Mouse (Mus musculus): ENCODE data around the gene Sbno2.

Gene Sbno2

DNA sequence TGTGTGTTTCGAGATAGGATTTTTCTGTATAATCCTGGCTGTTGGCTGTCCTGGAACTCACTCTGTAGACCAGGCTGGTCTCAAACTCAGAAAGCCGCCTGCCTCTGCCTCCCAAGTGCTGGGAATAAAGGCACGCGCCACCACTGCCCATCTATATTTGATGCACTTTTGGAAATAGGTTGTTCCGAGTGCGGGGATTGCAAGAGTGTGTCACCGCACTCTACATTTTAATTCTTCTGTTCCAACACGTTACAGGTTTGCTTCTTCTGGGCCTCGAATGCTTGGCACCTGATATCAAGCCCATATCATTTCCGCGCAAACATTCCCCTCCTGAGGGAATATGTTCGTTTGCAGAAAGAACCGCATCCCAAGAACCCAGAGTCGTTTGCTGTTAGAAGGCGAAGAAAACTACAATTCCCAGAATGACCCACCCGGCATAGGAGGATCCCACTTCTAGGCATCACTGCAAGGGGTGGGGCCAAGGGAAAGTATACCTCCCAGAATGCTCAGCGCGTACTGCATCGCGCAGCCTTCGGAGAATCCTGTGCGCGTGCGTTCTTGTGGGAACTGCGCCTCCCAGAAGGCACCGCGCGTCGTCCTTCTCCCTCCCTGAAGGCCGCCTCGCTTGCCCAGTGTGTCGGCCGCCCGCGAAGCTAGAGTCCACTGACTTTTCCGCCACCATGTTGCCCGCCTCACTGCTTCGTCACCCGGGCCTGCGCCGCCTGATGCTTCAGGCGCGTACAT lies 36.6 kb upstream of the Sbno2 start:
- no peak for DNase-seq (ENCODE audit: extremely low spot score, low read depth, low spot score)

DNA sequence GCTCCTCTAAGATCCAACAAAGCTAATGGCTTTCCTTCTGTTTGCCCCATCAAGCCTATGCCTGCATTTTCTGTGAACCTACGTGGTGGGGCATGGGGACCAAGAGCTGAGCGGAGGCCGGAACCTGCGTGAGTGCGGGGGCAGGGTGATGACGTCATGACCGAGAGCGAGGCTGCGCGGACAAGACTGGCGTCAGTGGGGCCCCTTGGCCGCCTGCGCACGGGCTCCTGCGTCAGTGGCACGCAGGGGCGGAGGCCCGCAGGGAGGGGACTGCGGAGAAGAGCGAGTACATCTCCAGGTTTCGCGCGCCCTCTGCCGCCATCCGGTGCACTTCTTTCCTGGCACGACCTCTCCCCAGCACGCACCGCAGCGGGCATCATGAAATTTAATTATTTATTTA lies 35.9 kb upstream of the Sbno2 start:
- no peak for DNase-seq (ENCODE audit: extremely low spot score, low read depth, low spot score)

DNA sequence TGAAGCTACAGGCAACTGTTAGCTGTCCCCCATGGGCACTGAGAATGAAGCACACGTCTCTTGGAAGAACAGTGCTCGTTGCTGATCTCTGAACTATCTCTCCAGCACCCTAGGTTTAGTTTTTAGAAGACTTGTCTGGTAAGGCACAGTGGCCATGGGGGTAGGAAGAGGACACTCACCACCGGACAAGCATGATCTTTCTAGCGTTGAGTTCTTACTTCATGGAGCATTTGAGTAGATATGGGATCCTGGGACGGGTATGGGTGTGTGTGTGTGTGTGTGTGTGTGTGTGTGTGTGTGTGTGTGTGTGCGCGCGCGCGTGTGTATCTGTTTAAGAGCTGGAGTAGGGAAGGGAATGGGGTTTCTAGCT lies 35.3 kb upstream of the Sbno2 start, which contains the start of gene Cbarp:
Gene Cbarp, minus strand, starts transcription at position 170 of the 370 bp plus-strand sequence.
- DNase-seq (ENCODE audit: extremely low spot score, low read depth, low spot score): no peak

DNA sequence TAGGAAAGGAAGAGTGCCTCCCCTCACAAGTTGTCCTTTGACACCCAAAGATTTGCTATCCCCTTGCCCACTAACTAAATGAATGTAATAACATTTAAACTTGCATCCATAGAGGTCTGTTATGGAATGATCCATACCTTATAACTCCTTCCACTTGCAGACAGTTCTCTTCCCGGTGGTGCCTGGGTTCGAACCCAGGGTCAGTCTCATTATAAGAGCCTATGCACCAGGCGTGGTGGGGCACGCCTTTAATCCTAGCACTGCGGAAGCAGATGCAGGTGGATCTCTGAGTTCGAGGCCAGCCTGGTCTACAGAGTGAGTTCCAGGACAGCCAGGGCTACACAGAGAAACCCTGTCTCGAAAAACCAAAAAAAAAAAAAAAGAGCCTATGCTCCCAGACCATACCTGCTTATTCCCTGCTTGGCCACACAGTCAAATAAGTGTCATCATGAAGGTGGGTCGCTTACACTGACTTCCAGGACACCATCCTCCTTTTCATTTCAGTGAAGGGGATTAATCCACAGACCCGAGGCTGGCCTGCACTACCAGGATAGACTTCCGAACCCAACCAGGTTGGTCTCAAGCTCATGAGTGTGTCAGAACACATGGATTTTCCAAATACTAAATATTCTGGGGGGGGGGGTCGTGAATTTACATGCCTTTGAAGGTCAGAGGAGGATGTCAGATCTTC lies 34.7 kb upstream of the Sbno2 start:
- no peak for DNase-seq (ENCODE audit: extremely low spot score, low read depth, low spot score)

DNA sequence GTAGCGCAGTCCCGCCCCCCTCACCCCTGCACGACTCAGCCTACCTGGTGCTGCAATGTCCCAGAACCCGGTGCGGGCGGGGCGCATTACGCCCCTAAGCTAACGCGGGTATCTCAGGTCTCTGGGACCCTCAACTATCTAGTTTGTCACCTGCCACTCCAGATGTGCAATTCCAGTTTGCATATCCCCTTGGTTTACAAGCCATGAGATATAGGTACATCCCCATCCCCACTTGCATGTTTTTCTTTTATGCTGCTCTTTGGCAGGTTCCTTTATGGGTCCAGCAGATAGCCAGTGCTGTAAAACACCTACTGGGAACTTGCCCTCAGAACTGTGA lies 34.0 kb upstream of the Sbno2 start:
- DNase-seq (ENCODE audit: extremely low spot score, low read depth, low spot score): no peak

DNA sequence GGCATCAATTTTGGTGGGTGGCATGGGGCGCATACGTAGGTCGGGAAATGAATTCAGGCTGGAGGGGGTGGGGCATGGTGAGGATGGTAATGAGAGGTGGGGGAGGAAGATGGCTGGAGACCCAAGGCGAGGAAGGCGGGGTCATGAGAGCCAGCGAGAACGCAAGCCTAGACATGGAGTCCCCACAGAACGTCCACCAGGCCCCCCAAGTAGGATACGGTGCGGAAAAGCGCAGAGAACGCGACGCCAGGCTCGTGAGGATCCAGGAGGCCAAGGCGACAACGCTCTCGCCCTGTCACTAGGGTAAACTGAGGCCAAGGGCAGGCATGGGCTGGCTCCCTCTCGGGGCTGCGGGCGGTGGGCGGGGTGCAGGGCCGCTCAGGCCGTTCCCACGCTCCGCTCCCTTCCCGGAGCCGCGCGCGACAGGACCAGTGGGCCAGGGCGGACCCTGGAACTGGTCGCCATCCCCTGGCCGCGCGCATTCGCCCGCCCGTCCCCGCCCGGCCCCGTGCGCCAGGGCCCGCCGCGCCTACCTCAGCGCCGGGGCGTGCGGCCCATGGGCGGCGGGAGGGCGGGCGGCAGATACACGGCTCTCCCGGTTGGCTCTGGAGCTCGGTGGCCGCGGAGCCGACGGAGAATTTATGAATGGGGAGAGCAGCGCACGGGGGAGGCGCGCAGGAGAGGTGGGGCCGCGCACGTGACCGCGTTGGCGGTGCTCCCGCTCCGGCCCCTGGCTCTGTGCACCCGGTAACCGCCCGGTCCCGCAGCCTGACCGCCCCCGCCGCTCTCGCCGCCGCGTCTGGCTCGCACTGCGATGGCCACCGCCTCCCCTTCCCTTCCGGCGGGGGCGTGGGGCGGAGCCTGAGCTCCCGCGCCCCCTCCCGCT lies 33.4 kb upstream of the Sbno2 start, which contains the start of gene Atp5d:
Gene Atp5d, plus strand, starts transcription at position 80 of the 886 bp plus-strand sequence.
- DNase-seq (ENCODE audit: extremely low spot score, low read depth, low spot score): no peak

DNA sequence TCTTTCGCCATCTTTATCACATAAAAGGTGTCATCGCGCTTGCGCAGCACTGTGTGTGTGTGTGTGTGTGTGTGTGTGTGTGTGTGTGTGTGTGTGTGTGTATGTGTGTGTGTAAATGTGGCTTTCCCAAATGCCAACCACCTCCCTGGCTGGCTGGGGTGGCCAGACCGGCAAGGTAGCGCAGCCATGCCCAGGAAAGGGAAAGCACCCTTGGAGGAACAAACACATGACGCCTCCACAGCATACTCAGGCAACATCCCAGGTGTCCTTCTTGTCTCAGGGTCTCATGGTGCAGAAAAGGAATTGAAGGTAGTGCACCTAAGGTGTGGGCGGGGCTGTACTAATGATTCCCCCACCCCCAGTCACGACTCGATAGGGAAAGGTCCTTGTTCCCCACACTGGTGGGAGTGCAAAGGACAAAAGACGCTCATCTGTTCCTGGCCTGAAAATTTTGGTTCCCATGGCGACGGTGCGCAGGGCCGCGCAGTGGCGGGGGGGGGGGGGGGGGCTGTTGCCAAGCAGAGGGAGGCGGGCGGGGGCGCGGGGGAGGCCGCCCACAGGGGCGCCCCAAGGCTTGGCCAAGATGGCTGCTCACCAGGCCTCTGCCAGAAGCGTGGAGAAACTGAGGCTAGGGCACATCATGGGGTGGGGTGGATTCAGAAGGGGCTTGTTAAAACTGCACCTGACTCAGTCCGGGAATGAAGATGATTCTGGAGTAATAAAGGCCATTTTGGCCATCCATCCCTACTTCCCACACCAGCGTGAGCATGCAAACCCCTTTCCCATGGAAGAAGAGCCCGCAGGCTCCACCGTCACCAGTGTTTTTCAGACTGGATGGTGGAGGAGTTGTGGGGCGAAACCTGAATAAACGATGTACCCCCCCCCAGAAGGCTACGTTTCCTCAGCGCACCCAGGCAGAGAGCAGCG lies 32.5 kb upstream of the Sbno2 start:
- DNase-seq (ENCODE audit: extremely low spot score, low read depth, low spot score): no peak

DNA sequence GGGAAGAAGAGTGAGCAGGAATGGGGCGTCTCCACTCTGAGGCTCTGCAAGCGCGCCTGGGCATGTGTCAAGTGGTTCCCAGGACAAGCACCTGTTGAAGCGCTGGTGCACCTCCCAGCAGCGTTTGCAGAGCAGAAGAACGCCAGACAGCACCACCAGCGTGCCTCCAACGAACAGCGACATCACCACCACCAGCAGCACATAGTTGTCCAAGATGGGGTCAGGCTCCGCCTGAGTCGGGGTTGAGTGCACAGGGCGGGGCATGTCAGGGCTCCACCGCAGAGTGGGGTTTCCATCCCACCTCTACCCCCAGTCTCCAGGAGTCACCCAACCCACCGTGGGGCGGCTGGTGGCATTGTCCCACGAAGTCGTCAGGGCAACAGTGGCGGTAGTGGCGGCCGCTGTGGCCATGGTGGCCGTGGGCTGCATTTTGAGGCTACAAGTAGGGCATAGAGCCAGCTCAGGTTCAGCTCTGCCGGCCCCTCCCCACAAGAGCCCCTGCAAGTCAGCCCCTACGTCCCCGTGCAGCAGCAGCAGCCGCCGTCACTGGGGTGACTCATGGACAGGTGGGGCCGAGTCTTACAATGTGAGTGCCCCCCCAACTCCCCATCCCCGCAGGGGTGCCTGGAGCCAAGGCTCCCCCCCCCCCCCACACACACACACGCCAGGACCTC lies 31.7 kb upstream of the Sbno2 start:
- no peak for DNase-seq (ENCODE audit: extremely low spot score, low read depth, low spot score)

DNA sequence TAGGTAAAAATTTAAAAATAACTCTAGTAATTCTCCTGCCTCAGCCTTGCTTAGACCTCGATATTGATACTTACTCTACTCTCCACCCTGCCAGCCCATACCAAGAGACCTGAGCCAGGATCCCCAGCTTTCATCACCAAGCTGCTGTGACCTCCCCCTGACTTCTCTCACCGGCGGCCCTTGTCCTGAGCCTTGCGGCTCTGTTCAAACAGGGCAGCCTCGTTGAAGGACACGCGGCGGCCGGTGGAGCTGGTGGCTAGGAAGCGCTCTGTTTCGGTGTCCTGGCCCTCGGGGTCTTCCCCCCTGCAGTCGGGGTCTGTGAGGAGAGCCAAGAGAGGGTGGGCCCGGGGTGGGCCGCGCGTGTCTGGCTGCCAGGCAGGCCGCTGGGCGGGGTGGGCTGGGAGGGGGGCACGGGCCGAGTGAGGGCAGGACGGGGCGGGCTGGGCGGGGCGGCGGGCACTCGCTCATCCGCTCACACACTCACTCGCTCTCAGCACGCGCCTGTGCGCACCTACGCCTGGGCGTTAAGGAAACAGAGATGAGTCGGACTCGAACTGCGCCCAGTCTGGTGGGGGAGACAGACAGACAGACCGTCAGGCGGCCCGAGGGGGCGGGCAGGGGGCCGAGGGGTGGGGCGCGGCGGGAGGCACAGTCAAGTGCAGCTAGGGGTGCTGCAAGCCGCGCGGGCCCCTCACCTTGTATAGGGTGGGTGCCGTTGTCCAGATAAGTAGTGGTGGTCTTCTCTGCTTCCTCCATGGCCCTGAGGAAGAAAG lies 31.0 kb upstream of the Sbno2 start:
- DNase-seq (ENCODE audit: extremely low spot score, low read depth, low spot score): no peak

DNA sequence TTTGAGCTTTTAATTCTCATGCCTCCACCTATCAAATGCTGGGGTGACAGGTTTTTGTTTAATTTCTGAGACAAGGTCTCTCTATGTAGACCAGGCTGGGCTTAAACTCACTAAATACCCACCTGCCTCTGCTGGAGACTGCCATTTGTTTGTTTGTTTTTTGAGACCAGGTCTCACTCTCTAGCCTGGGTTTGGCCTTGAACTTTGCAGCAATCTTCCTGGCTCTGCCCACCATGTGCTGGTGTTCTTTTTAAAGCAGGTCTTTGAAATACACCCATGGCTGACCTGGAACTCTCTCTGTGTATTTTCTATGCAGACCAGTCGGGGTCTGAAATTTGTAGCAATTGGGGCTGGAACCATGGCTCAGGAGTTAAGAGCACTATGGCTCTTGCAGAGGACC lies 30.3 kb upstream of the Sbno2 start:
- no peak for DNase-seq (ENCODE audit: extremely low spot score, low read depth, low spot score)

DNA sequence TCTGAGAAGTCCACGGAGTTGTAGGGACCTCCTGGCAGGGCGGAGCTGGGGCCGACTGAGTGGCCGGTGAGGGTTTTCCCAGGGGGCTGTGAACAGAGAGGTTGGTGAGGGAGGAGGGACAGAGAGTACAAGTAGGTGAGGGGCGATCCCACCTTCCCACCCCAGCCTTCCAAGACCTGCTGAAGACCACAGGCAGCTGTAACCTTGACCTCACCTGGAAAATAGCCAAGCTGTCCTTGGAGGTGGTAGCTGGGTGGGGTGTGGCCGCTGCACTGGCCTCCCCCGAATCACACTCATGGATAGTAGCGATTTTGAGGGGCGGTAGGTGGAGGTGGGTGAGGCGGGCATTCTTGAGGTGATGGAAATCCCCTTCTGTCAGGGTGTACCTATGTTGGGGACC lies 29.8 kb upstream of the Sbno2 start:
- DNase-seq (ENCODE audit: extremely low spot score, low read depth, low spot score): no peak

DNA sequence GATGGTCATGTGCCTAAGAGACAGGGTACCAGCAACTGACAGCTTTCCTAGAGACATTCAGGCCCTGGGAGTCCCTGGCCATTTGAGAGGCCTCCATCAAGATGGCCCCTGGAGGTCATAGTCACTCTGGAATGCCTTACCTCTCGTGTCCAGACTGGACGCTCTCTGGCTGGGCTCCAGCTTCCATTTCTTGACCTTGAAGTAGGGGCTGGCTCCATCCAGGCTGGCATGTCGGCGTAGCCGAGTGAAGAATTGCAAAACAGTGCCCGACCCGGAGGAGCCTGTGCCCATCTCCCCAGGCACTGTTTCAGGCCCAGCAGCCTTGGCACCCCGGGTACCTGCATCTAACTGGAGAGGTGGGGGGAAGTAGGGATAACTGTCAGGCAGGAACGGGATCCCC lies 29.1 kb upstream of the Sbno2 start:
- no peak for DNase-seq (ENCODE audit: extremely low spot score, low read depth, low spot score)

DNA sequence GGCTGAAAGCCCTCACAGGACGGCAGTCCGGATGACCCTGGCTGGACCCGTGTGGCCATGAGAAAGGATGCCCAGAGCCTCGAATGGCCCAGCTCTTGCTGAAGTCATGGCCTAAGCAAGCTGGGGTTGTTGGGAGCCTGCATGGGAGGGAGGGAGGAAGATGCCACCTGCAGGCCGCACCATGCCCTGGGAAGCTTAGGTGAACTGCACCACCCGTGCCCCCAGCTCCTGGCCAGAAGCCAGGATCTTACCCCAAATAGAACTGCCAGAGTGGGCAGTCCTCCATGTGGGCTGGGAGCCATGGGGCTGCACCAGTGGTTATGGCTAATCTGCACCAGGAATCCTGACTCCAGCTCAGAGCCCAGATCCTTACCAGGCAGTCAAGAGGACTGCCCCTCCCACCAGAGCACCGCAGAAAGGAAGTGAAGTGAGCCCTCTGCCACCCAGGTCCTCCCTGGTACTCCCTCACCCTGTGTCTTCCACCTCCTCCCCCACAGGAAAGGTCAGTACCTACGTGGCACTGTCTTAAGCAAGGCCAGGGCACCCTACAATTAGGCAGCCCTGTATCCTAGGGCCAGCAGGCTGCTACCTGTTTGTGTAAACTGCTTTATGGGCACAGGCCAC lies 28.0 kb upstream of the Sbno2 start:
- DNase-seq (ENCODE audit: extremely low spot score, low read depth, low spot score): no peak

DNA sequence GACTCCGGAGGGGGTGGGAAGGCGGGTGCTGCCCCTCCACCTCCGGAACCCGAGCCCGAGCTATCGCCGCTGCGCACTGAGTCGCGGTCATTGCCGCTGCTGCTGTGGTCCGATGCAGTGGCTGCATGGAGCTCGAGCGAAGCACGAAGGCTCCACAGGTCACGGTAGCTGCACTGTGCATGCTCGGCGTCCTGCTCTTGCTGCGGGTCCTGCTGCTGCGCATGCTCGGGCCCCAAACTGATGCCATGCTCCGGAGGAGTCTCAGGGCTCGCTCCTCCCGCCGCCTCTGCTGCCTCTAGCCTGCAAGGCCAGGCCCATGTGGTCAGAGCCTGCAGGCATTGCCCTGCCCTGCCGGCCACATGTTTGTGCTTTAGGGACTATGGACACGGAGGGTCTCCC lies 26.6 kb upstream of the Sbno2 start:
- DNase-seq (ENCODE audit: extremely low spot score, low read depth, low spot score): no peak

DNA sequence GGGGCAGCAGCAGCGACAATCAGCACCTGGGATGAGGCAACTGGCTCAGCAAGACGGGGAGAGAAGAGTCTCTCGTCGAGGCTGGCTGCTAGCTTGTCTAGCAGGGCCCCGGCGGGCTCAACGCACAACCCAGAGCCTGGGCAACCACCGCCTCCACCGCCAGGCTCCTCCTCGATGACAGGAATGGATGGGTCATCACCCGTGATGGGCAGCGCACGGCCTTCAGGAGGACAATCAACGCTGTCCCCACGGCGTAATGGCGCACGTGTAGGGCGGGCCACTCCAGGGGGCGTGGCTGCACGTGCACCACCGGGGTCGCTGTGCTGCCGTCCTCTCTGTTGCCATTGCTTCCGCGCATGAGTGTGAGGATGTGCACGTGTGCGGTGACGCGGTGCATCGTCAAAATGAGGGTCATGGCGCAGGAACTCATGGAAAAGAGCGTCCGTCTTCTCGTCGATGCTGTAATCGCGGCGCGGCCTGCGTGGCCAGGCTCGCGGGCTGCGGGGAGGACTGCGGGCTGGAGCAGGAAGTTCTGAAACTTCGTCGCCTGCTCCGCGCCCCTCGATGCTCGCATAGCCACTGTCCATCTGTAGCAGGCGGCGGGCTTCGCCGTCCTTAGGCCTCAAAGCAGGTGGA lies 26.1 kb upstream of the Sbno2 start:
- DNase-seq (ENCODE audit: extremely low spot score, low read depth, low spot score): no peak

DNA sequence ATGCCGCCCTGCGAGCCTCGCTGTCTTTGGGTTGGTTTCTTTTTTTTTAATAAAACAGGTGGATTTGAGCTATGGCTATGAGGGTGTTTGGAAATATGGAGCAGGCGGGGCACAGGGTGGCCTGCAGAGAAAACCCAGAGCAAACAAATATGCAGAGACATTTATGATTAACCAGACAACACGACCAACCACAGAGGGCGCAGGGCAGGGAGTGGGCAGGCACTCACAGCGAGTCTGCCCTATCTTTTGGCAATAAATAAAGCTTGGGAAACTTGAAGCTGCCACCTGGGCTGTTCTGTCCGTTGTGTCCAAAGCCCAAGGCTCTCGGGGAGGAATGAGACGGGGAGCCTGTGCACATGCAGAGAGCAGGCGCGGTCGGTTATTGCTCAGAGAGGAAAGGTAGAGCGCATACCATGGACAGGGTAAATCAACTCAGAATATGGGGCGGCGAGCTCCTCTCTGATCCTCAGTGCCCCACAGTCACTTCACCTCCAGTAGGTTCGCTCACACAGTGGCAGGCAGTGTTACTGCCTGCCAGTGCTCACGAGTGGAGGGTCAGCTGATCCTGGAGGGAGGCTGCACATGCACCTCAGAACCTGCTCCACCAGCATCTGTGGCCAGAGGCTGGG lies 25.1 kb upstream of the Sbno2 start:
- DNase-seq (ENCODE audit: extremely low spot score, low read depth, low spot score): no peak

DNA sequence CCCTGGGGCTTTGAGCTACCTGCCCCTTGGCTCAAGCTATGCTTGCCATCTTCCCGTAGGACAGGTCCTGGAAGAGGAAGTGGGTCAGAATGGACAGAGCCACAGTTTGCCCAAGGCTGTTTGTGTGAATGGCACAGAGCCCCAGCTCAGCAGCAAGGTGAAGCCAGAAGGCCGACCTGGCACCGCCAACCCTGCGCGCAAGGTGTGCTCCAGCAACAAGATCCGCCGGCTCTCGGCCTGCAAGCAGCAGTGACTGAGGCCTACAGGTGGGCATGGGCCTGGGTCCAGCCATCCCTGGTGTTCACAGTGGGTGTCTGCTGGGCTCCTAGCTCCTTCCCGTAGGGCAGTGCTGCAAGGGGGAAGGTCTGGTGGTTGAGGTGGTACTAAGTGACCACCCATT lies 24.5 kb upstream of the Sbno2 start:
- no peak for DNase-seq (ENCODE audit: extremely low spot score, low read depth, low spot score)

DNA sequence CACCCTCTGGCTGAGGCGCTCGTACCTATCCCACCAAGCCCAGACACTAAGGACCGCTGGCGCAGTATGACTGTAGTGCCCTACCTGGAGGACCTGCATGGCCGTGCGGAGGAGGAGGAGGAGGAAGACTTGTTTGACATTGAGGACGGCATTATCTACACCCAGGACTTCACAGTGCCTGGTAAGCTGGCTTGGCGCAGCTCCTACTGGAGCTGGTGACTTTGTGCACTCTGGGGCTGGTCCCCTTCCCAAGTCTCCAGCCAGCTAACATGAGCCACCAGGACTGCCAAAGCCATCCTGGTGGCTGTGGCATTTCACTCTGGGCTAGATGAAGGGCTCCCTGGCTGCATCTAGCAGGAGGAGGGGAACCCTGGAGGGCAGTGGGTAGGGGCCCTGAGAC lies 22.5 kb upstream of the Sbno2 start:
- DNase-seq (ENCODE audit: extremely low spot score, low read depth, low spot score): no peak

Measured in hindlimb bud, embryonic 11.5 days (tissue).